Mouse (Mus musculus) layer of hippocampus, adult 9-10 months (tissue): Measurements from ENCODE around the gene Nudt4.

Experiments
- DNase-seq: peaks from one replicate; pipeline ENCODE4 v3.0.0; 2022; ENCODE audit warnings: low spot score

Nudt4 gene

GRCm38 (mm10) chr10:95501033-95501432 is 62.9 kb downstream of the Nudt4 start:
- DNase-seq: no peak
